In the genomic region with DNA sequence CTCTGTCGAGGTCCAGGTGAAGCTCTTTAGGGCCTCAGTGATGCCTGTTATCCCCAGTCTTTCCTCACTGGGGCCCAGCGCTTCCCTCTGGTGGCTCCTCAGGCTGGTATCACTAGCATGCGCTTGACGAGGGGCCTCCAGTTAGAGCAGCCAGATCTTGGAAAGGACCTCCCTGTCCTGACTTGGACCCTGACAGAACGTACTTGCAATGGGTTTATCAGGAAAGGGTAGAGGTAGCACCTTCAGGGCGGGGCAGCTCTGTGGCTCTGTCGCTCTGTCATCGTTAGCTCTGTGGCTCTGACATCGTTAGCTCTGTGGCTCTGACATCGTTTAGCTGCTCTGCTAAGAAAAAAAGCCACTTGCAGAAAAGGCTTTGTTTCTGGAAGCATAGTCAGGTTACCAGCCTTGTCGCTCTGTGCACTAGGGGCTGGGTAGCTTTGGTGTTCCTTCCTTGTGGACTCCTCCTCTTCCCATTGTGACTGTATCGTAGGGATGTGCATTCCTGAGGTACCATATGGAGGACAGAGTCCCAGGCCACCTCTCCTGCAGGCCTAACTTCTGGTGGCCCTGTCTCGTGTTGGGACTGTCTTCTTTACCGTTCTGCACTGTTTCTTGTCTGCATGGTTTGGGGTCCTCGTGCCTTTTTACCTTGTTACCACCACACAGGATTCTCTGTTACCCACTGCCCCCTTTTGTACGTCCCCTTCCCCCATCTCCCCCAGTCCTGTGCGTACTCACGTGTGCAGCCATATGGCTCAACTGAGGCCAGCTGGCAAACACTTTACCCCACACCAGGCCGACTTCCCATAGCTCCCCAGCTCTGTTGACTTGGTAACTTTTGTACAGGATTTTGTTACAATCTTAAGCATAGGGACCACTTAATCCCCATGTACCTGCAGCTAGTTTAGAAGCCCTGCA, we compare ENCODE assay signal across 13 mouse cellular contexts.
DNase-seq lines count a peak whose midpoint lies in the region; ATAC-seq and TF ChIP-seq lines count a peak whose summit lies in the region.
"Had no signal": no experiment of that assay in that cellular context is flagged by ENCODE, and none has a peak within 500 bp of the region (broad histone marks: within the 10 kb centered on the region; RNA-seq: fewer than 3 reads in every experiment).

No protein-coding gene starts in this region.

- TF ChIP-seq CTCF in stomach, postnatal 0 days (IDR thresholded peaks at IDR 0.05; ENCODE audit: low read depth): no peak
- TF ChIP-seq CTCF in gastrocnemius, adult 2 months (IDR thresholded peaks at IDR 0.05): no peak

- H3K27me3 ChIP-seq in neural tube, embryonic 11.5 days (ENCODE audit: control insufficient read depth, insufficient read depth, low read length): no peaks in the 10 kb centered on the region
- H3K27me3 ChIP-seq in forebrain, embryonic 14.5 days (replicated peaks; ENCODE audit: control insufficient read depth, insufficient read depth, low read length): no peaks in the 10 kb centered on the region
- H3K27me3 ChIP-seq in limb, embryonic 12.5 days: no peaks in the 10 kb centered on the region
- H3K27me3 ChIP-seq in stomach, postnatal 0 days (ENCODE audit: control insufficient read depth, insufficient read depth, low read length): no peaks in the 10 kb centered on the region
- H3K27me3 ChIP-seq: heart, embryonic 13.5 days; neural tube, embryonic 12.5 days had no signal

- peaks cover 2% of the 10 kb centered on the region; the same call in 1 of the 2 replicates for H3K36me3 ChIP-seq in neural tube, embryonic 11.5 days (ENCODE audit: control insufficient read depth, insufficient read depth, low read length)
- peaks cover 45% of the 10 kb centered on the region for H3K36me3 ChIP-seq in forebrain, embryonic 14.5 days (ENCODE audit: control insufficient read depth, insufficient read depth, low read length)
- peaks cover 46% of the 10 kb centered on the region for H3K36me3 ChIP-seq in limb, embryonic 12.5 days
- 0 out of 2 replicates have a peak, but pooled peaks cover 7% of the 10 kb centered on the region for H3K36me3 ChIP-seq in stomach, postnatal 0 days (ENCODE audit: control insufficient read depth, insufficient read depth, low read length)

- no peak overlapping the region for H3K4me2 ChIP-seq in neural tube, embryonic 11.5 days (ENCODE audit: low read depth)
- H3K4me2 ChIP-seq in forebrain, embryonic 14.5 days (ENCODE audit: low read length): no peak overlapping the region
- H3K4me2 ChIP-seq in limb, embryonic 12.5 days: 0 out of 2 replicates have a peak overlapping the region, but pooled peaks have one; percentile 4
- H3K4me2 ChIP-seq in stomach, postnatal 0 days (replicated peaks; ENCODE audit: low read depth): no peak overlapping the region
- H3K4me2 ChIP-seq: heart, embryonic 13.5 days; neural tube, embryonic 12.5 days had no signal

- H3K9me3 ChIP-seq in neural tube, embryonic 11.5 days (ENCODE audit: control insufficient read depth, low read length): no peaks in the 10 kb centered on the region
- H3K9me3 ChIP-seq in forebrain, embryonic 14.5 days (replicated peaks; ENCODE audit: control insufficient read depth, low read length): no peaks in the 10 kb centered on the region
- H3K9me3 ChIP-seq in limb, embryonic 12.5 days: no peaks in the 10 kb centered on the region
- no peaks in the 10 kb centered on the region for H3K9me3 ChIP-seq in stomach, postnatal 0 days (ENCODE audit: control insufficient read depth, low read length)
- H3K9me3 ChIP-seq: heart, embryonic 13.5 days; neural tube, embryonic 12.5 days had no signal

- no peak overlapping the region for H3K9ac ChIP-seq in neural tube, embryonic 11.5 days (ENCODE audit: low read length)
- H3K9ac ChIP-seq in forebrain, embryonic 14.5 days (ENCODE audit: low read length): no peak overlapping the region
- H3K9ac ChIP-seq in limb, embryonic 12.5 days (replicated peaks): no peak overlapping the region
- H3K9ac ChIP-seq in stomach, postnatal 0 days (ENCODE audit: low read length): no peak overlapping the region
- H3K9ac ChIP-seq: heart, embryonic 13.5 days had no signal

- intact Hi-C loops in gastrocnemius, adult 2 months (cut with DNase I): no loop called here

- no peak for TF ChIP-seq EP300 in stomach, postnatal 0 days (optimal IDR thresholded peaks at IDR 0.05)

- H3K4me3 ChIP-seq in neural tube, embryonic 11.5 days (ENCODE audit: low read depth, low read length): no peak overlapping the region
- H3K4me3 ChIP-seq in forebrain, embryonic 14.5 days (ENCODE audit: low read depth, low read length): no peak overlapping the region
- no peak overlapping the region for H3K4me3 ChIP-seq in limb, embryonic 12.5 days (replicated peaks)
- H3K4me3 ChIP-seq in stomach, postnatal 0 days (ENCODE audit: low read depth, low read length): no peak overlapping the region
- no peak overlapping the region for H3K4me3 ChIP-seq in gastrocnemius, adult 2 months
- H3K4me3 ChIP-seq: heart, embryonic 13.5 days; neural tube, embryonic 12.5 days had no signal

- no peak for ATAC-seq in neural tube, embryonic 11.5 days (ENCODE audit: insufficient read depth, low FRiP score, low TSS enrichment)
- peak; percentile 60; the same call in 1 of the 2 replicates for ATAC-seq in forebrain, embryonic 14.5 days
- peak; percentile 71; the same call in 1 of the 2 replicates for ATAC-seq in limb, embryonic 12.5 days (ENCODE audit: insufficient number of reproducible peaks, insufficient read depth, low FRiP score, low TSS enrichment, low read depth)
- ATAC-seq in stomach, postnatal 0 days (ENCODE audit: low FRiP score, low TSS enrichment): 0 out of 2 replicates have a peak, but pooled peaks have one; percentile 13

- no peak for DNase-seq in neural tube, embryonic 11.5 days (ENCODE audit: low spot score)
- no peak for DNase-seq in neural tube, embryonic 10.5 days (ENCODE audit: extremely low spot score, low spot score)
- DNase-seq in forebrain, embryonic 14.5 days (ENCODE audit: low spot score): peak; percentile 43
- no peak for DNase-seq in stomach, postnatal 0 days (ENCODE audit: low spot score)
- no peak for DNase-seq in adrenal gland, postnatal 25 days
- no peak for DNase-seq in gastrocnemius, adult 2 months
- DNase-seq in urinary bladder, postnatal 10 days (ENCODE audit: low spot score): no peak
- DNase-seq: kidney, postnatal 10 days; lung, postnatal 10 days; thymus, adult 2 months had no signal

- WGBS in neural tube, embryonic 11.5 days: 55% methylated on average over 19 of the region's 19 CpGs
- 43% methylated on average over 19 of the region's 19 CpGs for WGBS in forebrain, embryonic 14.5 days
- WGBS in limb, embryonic 12.5 days: 46% methylated on average over 19 of the region's 19 CpGs
- WGBS in stomach, postnatal 0 days: 61% methylated on average over 19 of the region's 19 CpGs

- H3K27ac ChIP-seq in neural tube, embryonic 11.5 days (ENCODE audit: low read depth, low read length): 0 out of 2 replicates have a peak overlapping the region, but pooled peaks have one; percentile 7
- H3K27ac ChIP-seq in forebrain, embryonic 14.5 days (ENCODE audit: low read depth, low read length): peak overlapping the region; percentile 22; the same call in 1 of the 2 replicates
- peak overlapping the region; percentile 95 for H3K27ac ChIP-seq in limb, embryonic 12.5 days
- H3K27ac ChIP-seq in stomach, postnatal 0 days (replicated peaks): no peak overlapping the region
- no peak overlapping the region for H3K27ac ChIP-seq in gastrocnemius, adult 2 months
- H3K27ac ChIP-seq: heart, embryonic 13.5 days had no signal

- 0 out of 2 replicates have a peak, but pooled peaks cover 3% of the 10 kb centered on the region for H3K4me1 ChIP-seq in neural tube, embryonic 11.5 days (ENCODE audit: control insufficient read depth, insufficient read depth, low read length)
- H3K4me1 ChIP-seq in forebrain, embryonic 14.5 days (ENCODE audit: control insufficient read depth, insufficient read depth, low read length): peaks cover 6% of the 10 kb centered on the region; the same call in 1 of the 2 replicates
- peaks cover 37% of the 10 kb centered on the region for H3K4me1 ChIP-seq in limb, embryonic 12.5 days (replicated peaks)
- H3K4me1 ChIP-seq in stomach, postnatal 0 days (replicated peaks; ENCODE audit: control insufficient read depth, insufficient read depth): no peaks in the 10 kb centered on the region

Comparison
In these comparisons a context has a peak if more than half of its experiments do, and no peak if none do; other contexts are left out.
1. H3K27ac ChIP-seq: peak in neural tube, embryonic 11.5 days (single experiment), forebrain, embryonic 14.5 days (single experiment) and limb, embryonic 12.5 days (single experiment); none in stomach, postnatal 0 days (single experiment) and gastrocnemius, adult 2 months (single experiment).